Mouse (Mus musculus) olfactory bulb, adult 2 months (tissue): Measurements from ENCODE around the gene Gpr135.

ENCODE experiments used
- CTCF ChIP-seq: fragments of 200-500 bp; IDR thresholded peaks from 2 replicates; pipeline ENCODE4 v1.5.1; 2012; ENCODE audit warnings: low read depth, mild to moderate bottlenecking, low read length, moderate library complexity; ENCODE audit not compliant: insufficient read depth
- POLR2A ChIP-seq: fragments of 200-500 bp; IDR thresholded peaks from 2 replicates; pipeline ENCODE4 v1.6.1; 2012; ENCODE audit warnings: mild to moderate bottlenecking, low read depth, low read length, moderate library complexity; ENCODE audit not compliant: insufficient read depth

GRCm38 (mm10) chr12:72021543-72021942 lies 49.4 kb downstream of the Gpr135 start:
- no peak for TF ChIP-seq POLR2A
- TF ChIP-seq CTCF = no peak
